Mouse (Mus musculus): ENCODE data around the gene Acss2.

- TF ChIP-seq CTCF (IDR thresholded peaks at IDR 0.05; ENCODE audit: control insufficient read depth, insufficient read depth, insufficient read length): no peak
- no peak for TF ChIP-seq CEBPB (IDR thresholded peaks at IDR 0.05; ENCODE audit: low read depth)
- TF ChIP-seq MYOG (IDR thresholded peaks at IDR 0.05; ENCODE audit: control insufficient read depth, extremely low read depth, insufficient read length): no peak
- TF ChIP-seq USF1 (IDR thresholded peaks at IDR 0.05; ENCODE audit: low read depth): no peak
- TF ChIP-seq MAX (IDR thresholded peaks at IDR 0.05): no peak
Measured at GRCm38 (mm10) chr2:155628112-155628511, 110.4 kb downstream of the Acss2 start.
